Mouse (Mus musculus): ENCODE measurements at regions not wholly inside any gene's neighbourhood (a gene's known extent, or its start where the extent isn't known, plus 50 kb on each side); places are given as distances from the start of the nearest gene placed in this dataset.

DNA sequence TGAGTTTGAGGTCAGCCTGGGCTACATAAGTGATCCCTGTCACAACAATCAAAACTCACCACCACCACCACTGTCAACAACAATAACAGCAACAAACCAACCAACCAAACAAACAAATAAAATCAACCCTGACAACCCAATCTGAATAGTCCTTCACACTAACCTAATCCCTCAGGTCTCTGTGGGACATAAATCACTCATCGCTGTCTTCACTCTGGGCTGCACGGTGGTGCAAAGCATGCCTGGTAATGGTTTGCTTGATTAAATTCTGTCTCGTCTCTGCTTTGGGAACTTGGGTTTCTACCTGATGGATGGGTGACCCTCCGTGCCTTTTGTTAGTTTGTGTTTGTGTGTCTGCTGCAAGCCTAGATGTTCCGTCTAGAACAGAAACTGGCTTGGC, 100.6 kb downstream of the Slc17a6 start:
- no peak for DNase-seq (ENCODE audit: low spot score)

GRCm38 (mm10) chr7:51723955-51724354, 102.1 kb downstream of the Slc17a6 start:
- DNase-seq (ENCODE audit: low spot score): no peak

DNA sequence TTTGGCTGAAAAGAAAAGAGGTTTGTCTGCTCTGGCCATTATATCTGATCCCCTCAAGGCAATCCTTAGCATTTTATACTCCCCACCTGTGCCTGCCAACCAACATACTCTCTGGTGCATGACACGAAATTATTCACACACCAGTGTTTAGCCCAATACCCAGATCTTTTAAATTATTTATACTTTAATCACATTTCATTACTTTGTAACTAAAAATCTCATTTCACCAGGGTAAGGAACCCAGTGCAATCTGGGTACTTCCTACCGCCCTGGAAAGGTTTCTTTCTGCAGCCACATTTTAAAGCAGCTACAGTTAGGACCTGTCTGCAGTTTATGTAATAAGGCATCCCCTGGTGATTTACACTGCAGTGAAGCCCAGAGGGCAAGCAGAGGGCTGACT, 114.5 kb downstream of the Slc17a6 start:
- DNase-seq (ENCODE audit: low spot score): no peak

DNA sequence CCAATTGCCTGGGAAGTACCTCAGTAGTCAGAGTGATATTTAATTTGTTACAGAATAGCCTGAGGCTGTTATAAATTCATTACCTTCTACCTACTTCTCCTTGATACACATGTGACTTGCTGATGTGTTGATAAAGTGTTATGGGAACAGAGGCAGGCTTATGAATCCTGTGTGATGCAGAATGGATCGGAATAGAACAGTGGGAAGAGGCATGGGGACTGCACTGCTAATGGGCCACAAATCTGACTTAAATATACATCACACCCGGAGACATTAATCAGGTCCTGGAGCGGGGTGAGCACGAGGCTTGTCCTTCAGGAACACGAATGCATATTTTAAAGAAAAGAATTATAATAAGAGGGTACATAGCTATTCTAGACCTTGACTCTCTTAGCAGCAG, 117.8 kb downstream of the Slc17a6 start:
- no peak for DNase-seq (ENCODE audit: low spot score)

- DNase-seq (ENCODE audit: low spot score): no peak
Measured at GRCm38 (mm10) chr7:51740928-51741327, 119.1 kb downstream of the Slc17a6 start.

GRCm38 (mm10) chr7:51742720-51743119, 119.1 kb upstream of the Gas2 start:
- no peak for DNase-seq (ENCODE audit: low spot score)

GRCm38 (mm10) chr7:51745598-51745997, 116.2 kb upstream of the Gas2 start:
- DNase-seq (ENCODE audit: low spot score): no peak

DNA sequence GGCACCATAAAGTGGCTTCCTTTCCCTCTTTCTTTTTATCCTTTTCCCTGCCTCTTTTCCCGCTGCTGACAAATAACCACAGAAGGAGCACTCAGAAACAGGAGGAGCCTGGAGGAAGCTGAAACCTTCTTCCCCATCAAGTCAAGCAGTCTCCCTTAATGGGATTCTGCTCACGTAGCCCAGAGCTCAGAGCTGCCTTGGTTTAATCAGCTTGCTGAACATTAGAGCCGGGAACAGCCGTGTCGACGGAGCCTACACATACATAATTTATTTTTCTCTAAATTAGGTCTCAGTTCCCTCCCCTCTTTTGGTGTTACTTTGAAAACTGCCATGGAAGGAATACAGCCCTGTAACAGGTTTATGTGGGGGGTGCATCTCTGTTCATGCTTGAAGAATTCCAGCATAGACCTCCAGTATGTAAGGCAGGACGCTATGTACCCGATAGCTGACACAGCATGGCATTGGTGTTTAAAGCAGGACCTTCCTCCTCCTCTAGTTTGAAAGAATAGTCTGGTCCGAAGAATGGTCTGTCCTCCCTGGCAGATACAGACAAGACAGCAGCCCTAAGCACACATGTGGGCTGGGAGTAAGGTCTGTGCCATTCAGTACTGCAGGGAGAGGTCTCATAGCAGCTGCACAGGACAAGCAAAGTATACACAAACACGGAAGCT, 113.0 kb upstream of the Gas2 start:
- DNase-seq (ENCODE audit: low spot score): peak; percentile 58

DNA sequence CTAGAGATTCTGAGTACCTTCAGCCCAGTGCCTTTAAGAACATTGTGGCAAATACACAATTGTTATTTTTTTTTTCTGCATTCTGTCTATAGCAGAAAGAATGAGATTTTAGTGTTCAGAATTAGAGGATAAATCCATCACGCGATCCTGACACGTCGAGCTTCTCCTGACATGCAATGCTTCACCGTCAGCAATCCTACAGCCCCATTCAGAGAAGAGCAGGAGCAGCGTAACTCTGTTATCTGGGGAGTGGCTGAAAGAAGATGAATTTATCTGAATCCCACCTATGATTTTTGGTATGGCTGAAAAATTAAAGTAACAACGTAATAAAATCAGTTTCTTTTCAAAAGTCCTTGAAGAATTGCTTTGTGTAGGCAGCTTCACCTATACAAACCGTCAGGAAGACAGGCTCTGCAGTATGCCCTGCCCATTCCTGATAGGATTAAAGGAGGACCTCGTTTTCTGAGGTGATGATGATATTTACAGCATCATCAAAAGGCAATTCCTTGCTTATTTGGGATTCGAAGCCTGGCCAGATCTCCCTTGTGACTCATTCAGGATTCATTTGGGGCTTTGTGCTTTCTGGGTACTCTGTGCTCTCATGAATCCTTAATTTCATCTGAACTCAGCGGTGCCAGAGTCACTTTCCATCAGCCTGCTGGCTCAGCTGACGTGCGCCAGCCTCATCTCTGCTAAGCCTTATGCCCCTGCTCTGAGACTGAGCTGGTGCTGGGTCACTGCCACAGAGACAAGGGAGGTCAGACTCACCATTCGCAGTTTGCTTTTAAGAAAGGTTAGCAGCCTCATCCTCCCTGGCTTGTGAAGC, 112.3 kb upstream of the Gas2 start:
- DNase-seq (ENCODE audit: low spot score): peak; percentile 58

DNA sequence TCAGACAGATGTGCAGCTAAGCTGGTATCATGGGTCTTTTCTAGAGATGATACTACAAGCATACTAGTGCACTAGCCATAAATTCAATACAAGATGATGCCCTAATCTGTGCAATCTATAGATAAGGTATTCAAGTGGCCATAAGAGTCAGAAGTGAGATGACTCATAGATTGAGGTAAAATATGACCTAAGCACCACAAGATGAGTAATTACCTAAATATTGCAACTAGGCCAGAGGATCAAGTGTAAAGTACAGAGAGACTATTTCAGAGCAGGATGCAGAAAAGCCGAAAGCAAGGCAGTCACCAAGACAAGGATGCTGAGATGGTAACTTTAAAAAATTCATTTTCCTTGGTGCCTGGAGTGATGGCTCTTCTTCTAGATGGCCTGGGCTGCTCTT, 111.5 kb upstream of the Gas2 start:
- no peak for DNase-seq (ENCODE audit: low spot score)

DNA sequence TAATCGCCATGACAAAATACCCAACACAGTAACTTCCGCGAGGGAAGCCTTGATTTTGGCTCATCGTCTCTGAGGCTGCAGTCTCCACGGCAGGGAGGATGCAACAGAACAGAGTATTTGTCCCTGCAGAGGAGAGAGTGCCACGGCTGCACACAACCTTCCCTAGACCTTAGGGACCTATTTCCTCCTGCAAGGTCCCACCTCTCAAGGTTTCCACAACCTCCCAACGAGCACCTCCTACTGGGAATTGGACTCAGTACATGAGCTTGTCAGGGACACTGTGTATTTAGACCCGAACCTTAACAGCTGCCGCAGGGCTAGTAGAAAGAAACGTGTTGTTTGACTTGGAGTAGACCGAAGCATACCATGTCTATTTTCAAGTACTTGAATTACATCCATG, 108.8 kb upstream of the Gas2 start:
- no peak for DNase-seq (ENCODE audit: low spot score)

DNA sequence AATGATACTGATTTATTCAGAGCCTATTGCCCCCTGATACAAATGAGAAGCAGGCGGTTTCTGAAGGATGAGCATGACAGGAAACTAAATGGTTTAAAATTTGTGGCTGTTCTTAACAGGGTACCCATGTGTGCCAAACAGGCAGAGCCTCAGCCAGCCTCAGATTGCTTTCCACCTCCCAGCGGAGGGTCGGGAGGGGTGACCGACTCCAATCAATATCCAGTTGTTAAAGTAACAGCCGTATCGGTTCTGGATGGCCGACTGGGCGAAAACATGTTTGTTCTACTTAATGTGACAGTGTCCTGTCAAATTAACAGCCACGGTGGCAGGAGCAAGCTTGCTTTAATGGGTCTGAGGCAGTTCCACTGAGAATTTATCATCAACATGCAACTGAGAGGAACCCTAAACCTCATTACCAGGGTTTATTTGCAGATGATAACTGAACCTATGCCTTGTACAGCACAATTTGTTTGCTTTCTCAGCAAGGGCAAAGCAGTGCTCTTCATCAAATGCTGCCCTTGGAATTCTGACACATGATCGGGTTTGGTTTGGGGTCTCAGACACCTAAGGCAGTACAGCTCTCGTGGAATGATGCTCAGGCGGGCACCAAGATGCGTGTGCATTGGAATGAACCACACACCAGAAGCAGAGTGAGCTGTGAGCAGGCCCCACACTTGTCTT, 107.5 kb upstream of the Gas2 start:
- peak; percentile 49 for DNase-seq (ENCODE audit: low spot score)

DNA sequence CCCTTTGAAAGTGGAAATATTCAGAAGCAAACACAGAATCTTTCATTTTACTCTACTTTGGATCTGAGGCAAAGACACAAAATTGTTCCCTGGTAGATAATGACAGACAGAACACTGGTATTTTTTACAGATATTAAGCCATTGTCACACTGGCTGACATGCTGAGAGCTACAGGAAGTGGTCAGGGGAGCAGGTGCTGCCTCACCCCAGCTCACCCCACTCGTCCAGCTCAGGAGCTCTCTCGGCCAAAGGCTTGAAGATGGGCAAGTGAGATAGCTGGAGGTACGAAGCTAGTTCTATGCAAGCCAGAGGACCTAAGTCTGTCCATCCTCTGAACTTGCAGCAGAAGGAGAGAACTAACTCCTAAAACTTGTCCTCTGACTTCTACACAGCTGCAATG, 105.6 kb upstream of the Gas2 start:
- DNase-seq (ENCODE audit: low spot score): no peak

DNA sequence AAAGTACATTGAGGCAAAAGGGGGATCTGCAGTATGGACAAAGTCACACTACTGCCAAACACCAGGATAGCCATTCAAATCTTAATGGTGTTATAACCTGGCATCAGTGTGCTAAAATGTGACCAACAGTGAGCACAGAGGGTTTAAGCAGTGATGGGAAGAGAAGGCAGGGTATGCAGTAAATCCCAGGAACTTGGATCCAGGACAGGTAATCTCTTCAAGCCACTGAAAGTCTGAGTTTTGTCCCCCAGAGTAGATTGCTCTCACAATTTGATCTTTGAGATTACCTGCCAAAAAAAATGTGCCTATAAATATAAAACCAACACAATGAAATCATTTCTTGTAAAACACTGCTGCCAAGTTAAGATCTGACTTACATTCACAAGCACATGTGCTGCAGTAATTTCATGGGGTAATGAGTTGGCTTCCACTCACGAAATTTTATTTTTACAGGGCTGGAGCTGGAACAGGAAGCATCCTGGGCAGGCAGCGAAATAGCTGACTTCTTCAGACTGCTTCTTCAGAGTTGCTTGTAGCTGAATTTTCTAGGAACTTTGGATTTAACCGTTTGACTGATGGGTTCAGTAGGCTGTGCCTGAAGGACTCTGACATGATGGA, 102.2 kb upstream of the Gas2 start:
- no peak for DNase-seq (ENCODE audit: low spot score)

- no peak for DNase-seq (ENCODE audit: low spot score)
Measured at GRCm38 (mm10) chr7:51767066-51767465, 94.7 kb upstream of the Gas2 start.

DNA sequence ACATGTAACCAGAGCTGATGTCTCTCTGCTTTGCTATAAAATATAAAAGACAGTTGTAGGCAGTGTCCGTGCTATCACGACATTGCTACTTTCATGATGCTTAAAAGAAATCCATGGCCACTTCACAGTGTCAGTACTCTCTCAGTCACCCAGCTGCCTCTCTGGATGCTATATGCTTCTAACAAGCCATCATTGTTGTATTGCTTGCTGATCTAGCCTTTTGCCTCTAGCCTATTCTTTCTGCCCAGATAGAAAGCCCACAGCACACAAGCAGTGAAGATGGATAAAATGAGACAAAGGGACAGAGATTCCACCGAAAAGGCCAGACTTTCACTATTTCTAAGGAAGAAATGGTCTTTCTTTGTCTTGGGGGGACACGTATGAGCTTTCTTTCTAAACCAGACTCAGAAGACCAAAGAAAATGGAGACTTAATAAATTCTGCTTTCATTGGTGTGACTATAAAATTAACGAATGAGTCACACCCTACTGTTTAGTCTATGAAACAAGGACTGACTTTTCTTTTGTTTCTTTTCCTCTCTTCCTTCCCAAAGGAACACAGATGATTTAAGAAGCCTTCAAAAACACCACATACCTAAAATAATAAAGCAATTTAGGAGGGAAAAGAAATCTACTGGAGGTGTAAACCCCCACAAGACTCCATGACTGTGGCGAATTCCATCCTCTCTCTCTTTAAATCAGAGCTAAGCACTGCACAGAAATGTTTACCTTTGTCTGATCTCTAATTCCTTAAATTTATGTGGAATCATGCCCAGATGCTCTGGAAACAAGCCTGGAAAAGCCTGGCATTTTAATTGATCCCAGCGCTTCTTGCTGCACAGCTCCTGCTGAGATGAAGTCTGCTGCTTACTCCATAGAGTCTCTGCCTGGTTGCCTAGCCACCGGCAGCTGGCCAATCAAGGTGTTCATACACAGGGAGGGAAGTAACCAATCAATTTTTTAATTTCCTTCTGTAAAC, 89.6 kb upstream of the Gas2 start:
- DNase-seq (ENCODE audit: low spot score): peak; percentile 34

GRCm38 (mm10) chr7:51775968-51776367, 85.8 kb upstream of the Gas2 start:
- no peak for DNase-seq (ENCODE audit: low spot score)

- DNase-seq (ENCODE audit: low spot score): peak; percentile 21
Measured at GRCm38 (mm10) chr7:51783070-51783776, 78.6 kb upstream of the Gas2 start.

GRCm38 (mm10) chr7:51783923-51784686, 77.7 kb upstream of the Gas2 start:
- DNase-seq (ENCODE audit: low spot score): peak; percentile 81
